Mouse (Mus musculus) embryonic facial prominence, embryonic 10.5 days (tissue): ENCODE results near the gene Aph1c. TPM values are rescaled to one million over a fixed set of nuclear protein-coding genes. Genes with fewer than 3 reads are reported as not detected.
"Not testable (repeated sequence)": the region's sequence is repeated elsewhere in the genome, so short reads cannot be mapped to it uniquely, and the experiment has no call there.

Experiments
- DNase-seq: peaks from one replicate; pipeline ENCODE4 v3.0.0-alpha.2; 2017; ENCODE audit warnings: low spot score
- H3K27ac ChIP-seq: fragments of 300-500 bp; sonication (generic); replicated peaks from 2 replicates; pipeline ENCODE4 v1.5.1; 2016; ENCODE audit warnings: mild to moderate bottlenecking
- H3K27me3 ChIP-seq: fragments of 300-500 bp; sonication (generic); replicated peaks from 2 replicates; pipeline ENCODE4 v1.6.1; 2016; ENCODE audit warnings: low read depth, mild to moderate bottlenecking; ENCODE audit not compliant: poor library complexity, severe bottlenecking
- H3K36me3 ChIP-seq: fragments of 300-500 bp; sonication (generic); replicated peaks from 2 replicates; pipeline ENCODE4 v1.6.1; 2016; ENCODE audit warnings: mild to moderate bottlenecking, moderate library complexity
- H3K4me1 ChIP-seq: fragments of 300-500 bp; sonication (generic); 2 replicates; pipeline ENCODE4 v1.6.1; 2016
- H3K4me3 ChIP-seq: fragments of 300-500 bp; sonication (generic); 2 replicates; pipeline ENCODE4 v1.5.1; 2016; ENCODE audit warnings: mild to moderate bottlenecking, moderate library complexity
- H3K9me3 ChIP-seq: fragments of 300-500 bp; sonication (generic); 2 replicates; pipeline ENCODE4 v1.6.1; 2016; ENCODE audit warnings: mild to moderate bottlenecking
- WGBS: fragments of 180-500 bp; shearing (Covaris S2); methylation state at CpG from one replicate; pipeline ENCODE4 v1.1.7; 2016; 5-methylcytosine and 5-hydroxymethylcytosine counted together
- polyA plus RNA-seq: library from polyadenylated mRNA; unstranded; fragments of >200 nt; fragmentation: Nextera tagmentation; extraction: Ambion mirVana; gene quantifications from 2 replicates; pipeline ENCODE4 v1.2.1, GENCODE M21; 2016

Gene Aph1c
- polyA plus RNA-seq: 1.7 and 1.8 TPM in 2 replicates

- peak; percentile 99 for DNase-seq
- no peaks in the 10 kb centered on the region for H3K36me3 ChIP-seq
- H3K4me1 ChIP-seq: peaks cover 19% of the 10 kb centered on the region
- H3K4me3 ChIP-seq: peak within 1 kb of the TSS; percentile 76
- peak within 1 kb of the TSS; percentile 72 for H3K27ac ChIP-seq
- WGBS: under 1% methylated on average over 58 of the region's 58 CpGs
- H3K9me3 ChIP-seq: no peaks in the 10 kb centered on the region
- peaks cover 36% of the 10 kb centered on the region for H3K27me3 ChIP-seq
Measured at GRCm38 (mm10) chr9:66834318-66835096, at the start of gene Aph1c. Gene Aph1c, minus strand, starts transcription at chr9:66834726.

GRCm38 (mm10) chr9:66883500-66883899 lies 49.0 kb upstream of the Aph1c start:
- H3K27ac ChIP-seq: no peak overlapping the region
- no peak overlapping the region for H3K4me3 ChIP-seq
- H3K4me1 ChIP-seq: peaks cover 58% of the 10 kb centered on the region
- WGBS: 85% methylated on average over 5 of the region's 5 CpGs
- H3K9me3 ChIP-seq: no peaks in the 10 kb centered on the region
- no peaks in the 10 kb centered on the region for H3K27me3 ChIP-seq
- H3K36me3 ChIP-seq: no peaks in the 10 kb centered on the region
- no peak for DNase-seq

GRCm38 (mm10) chr9:66882406-66882821 lies 47.9 kb upstream of the Aph1c start:
- peak; percentile 32 for DNase-seq
- H3K9me3 ChIP-seq: no peaks in the 10 kb centered on the region
- H3K4me3 ChIP-seq: no peak overlapping the region
- no peak overlapping the region; the same call in 1 of the 2 replicates for H3K27ac ChIP-seq
- no peaks in the 10 kb centered on the region for H3K27me3 ChIP-seq
- H3K4me1 ChIP-seq: peaks cover 48% of the 10 kb centered on the region
- H3K36me3 ChIP-seq: no peaks in the 10 kb centered on the region
- 40% methylated on average over 8 of the region's 8 CpGs for WGBS

GRCm38 (mm10) chr9:66881858-66882257 lies 47.3 kb upstream of the Aph1c start:
- H3K27me3 ChIP-seq: no peaks in the 10 kb centered on the region
- WGBS: 73% methylated on average over 3 of the region's 3 CpGs
- H3K4me3 ChIP-seq: no peak overlapping the region
- no peaks in the 10 kb centered on the region for H3K9me3 ChIP-seq
- DNase-seq: no peak
- peaks cover 44% of the 10 kb centered on the region for H3K4me1 ChIP-seq
- no peaks in the 10 kb centered on the region for H3K36me3 ChIP-seq
- H3K27ac ChIP-seq: no peak overlapping the region

GRCm38 (mm10) chr9:66880752-66881151 lies 46.2 kb upstream of the Aph1c start:
- Histone ChIP-seq H3K4me3 (no peak overlapping the region), H3K36me3 (peaks cover 4% of the 10 kb centered on the region; the same call in 1 of the 2 replicates), H3K27ac (no peak overlapping the region), H3K4me1 (peaks cover 38% of the 10 kb centered on the region), H3K27me3 (no peaks in the 10 kb centered on the region), H3K9me3 (no peaks in the 10 kb centered on the region)
- WGBS: 91% methylated on average over 2 of the region's 2 CpGs
- DNase-seq: no peak

- H3K27me3 ChIP-seq: no peaks in the 10 kb centered on the region
- H3K36me3 ChIP-seq: peaks cover 10% of the 10 kb centered on the region
- 0 out of 2 replicates have a peak, but pooled peaks cover 3% of the 10 kb centered on the region for H3K9me3 ChIP-seq
- H3K4me1 ChIP-seq: peaks cover 38% of the 10 kb centered on the region
- H3K27ac ChIP-seq: no peak overlapping the region
- no peak overlapping the region for H3K4me3 ChIP-seq
- WGBS: 83% methylated on average over 6 of the region's 6 CpGs
- DNase-seq: no peak
Measured at GRCm38 (mm10) chr9:66879486-66879885, 45.0 kb upstream of the Aph1c start.

GRCm38 (mm10) chr9:66878899-66879298 lies 44.4 kb upstream of the Aph1c start:
- Histone ChIP-seq H3K36me3 (peaks cover 16% of the 10 kb centered on the region), H3K27me3 (no peaks in the 10 kb centered on the region), H3K4me1 (peaks cover 38% of the 10 kb centered on the region), H3K4me3 (no peak overlapping the region), H3K27ac (no peak overlapping the region), H3K9me3 (0 out of 2 replicates have a peak, but pooled peaks cover 3% of the 10 kb centered on the region)
- 91% methylated on average over 3 of the region's 3 CpGs for WGBS
- DNase-seq: no peak

- WGBS: 77% methylated on average over 5 of the region's 5 CpGs
Measured at GRCm38 (mm10) chr9:66876577-66876976, 42.1 kb upstream of the Aph1c start.

GRCm38 (mm10) chr9:66874297-66874696 lies 39.8 kb upstream of the Aph1c start:
- H3K4me3 ChIP-seq: no peak overlapping the region
- 93% methylated on average over 5 of the region's 5 CpGs for WGBS
- DNase-seq: no peak

More at GRCm38 (mm10) chr9:66876577-66876976, 42.1 kb upstream of the Aph1c start:
- Histone ChIP-seq H3K4me1 (peaks cover 17% of the 10 kb centered on the region), H3K4me3 (no peak overlapping the region), H3K36me3 (peaks cover 16% of the 10 kb centered on the region), H3K27me3 (no peaks in the 10 kb centered on the region), H3K9me3 (0 out of 2 replicates have a peak, but pooled peaks cover 3% of the 10 kb centered on the region), H3K27ac (no peak overlapping the region)
- DNase-seq: no peak

GRCm38 (mm10) chr9:66873531-66873930 lies 39.0 kb upstream of the Aph1c start:
- no peak for DNase-seq
- Histone ChIP-seq H3K27ac (no peak overlapping the region), H3K27me3 (no peaks in the 10 kb centered on the region), H3K4me1 (peaks cover 6% of the 10 kb centered on the region; the same call in 1 of the 2 replicates), H3K36me3 (peaks cover 16% of the 10 kb centered on the region), H3K4me3 (no peak overlapping the region), H3K9me3 (0 out of 2 replicates have a peak, but pooled peaks cover 3% of the 10 kb centered on the region)

More at GRCm38 (mm10) chr9:66874297-66874696, 39.8 kb upstream of the Aph1c start:
- Histone ChIP-seq H3K4me1 (peaks cover 6% of the 10 kb centered on the region; the same call in 1 of the 2 replicates), H3K36me3 (peaks cover 16% of the 10 kb centered on the region), H3K27me3 (no peaks in the 10 kb centered on the region), H3K9me3 (0 out of 2 replicates have a peak, but pooled peaks cover 3% of the 10 kb centered on the region), H3K27ac (no peak overlapping the region)

GRCm38 (mm10) chr9:66873009-66873408 lies 38.5 kb upstream of the Aph1c start:
- H3K4me3 ChIP-seq, H3K9me3 ChIP-seq, H3K27me3 ChIP-seq, H3K27ac ChIP-seq, H3K4me1 ChIP-seq, DNase-seq: not testable (repeated sequence)
- H3K36me3 ChIP-seq: peaks cover 16% of the 10 kb centered on the region
- 83% methylated on average over 2 of the region's 2 CpGs for WGBS

- 83% methylated on average over 10 of the region's 10 CpGs for WGBS
- H3K4me1 ChIP-seq: peaks cover 3% of the 10 kb centered on the region; the same call in 1 of the 2 replicates
Measured at GRCm38 (mm10) chr9:66872015-66872727, 37.6 kb upstream of the Aph1c start.

More at GRCm38 (mm10) chr9:66872015-66872727, 37.6 kb upstream of the Aph1c start:
- H3K36me3 ChIP-seq: peaks cover 16% of the 10 kb centered on the region
- H3K27ac ChIP-seq: no peak overlapping the region
- DNase-seq: no peak
- H3K27me3 ChIP-seq: no peaks in the 10 kb centered on the region
- H3K4me3 ChIP-seq: no peak overlapping the region
- H3K9me3 ChIP-seq: 0 out of 2 replicates have a peak, but pooled peaks cover 3% of the 10 kb centered on the region
